Mouse (Mus musculus): ENCODE results near the gene Krtcap2. TPM values are rescaled to one million over a fixed set of nuclear protein-coding genes. Genes with fewer than 3 reads are reported as not detected.

The Krtcap2 gene
- polyA plus RNA-seq, 1 experiment from 2014 or later: 282 TPM

GRCm38 (mm10) chr3:89227307-89228179 is 18.2 kb upstream of the Krtcap2 start:
- peak overlapping the region; percentile 99 for H3K27ac ChIP-seq (replicated peaks)
- H3K4me1 ChIP-seq: peaks cover 73% of the 10 kb centered on the region
- peaks cover 46% of the 10 kb centered on the region for H3K36me3 ChIP-seq
- peak; percentile 99 for DNase-seq (ENCODE audit: low spot score)
- 2% methylated on average over 41 of the region's 41 CpGs for WGBS
- no peaks in the 10 kb centered on the region for H3K9me3 ChIP-seq (replicated peaks)
- H3K27me3 ChIP-seq (ENCODE audit: low read depth, poor library complexity, severe bottlenecking): peaks cover 33% of the 10 kb centered on the region
- peak overlapping the region; percentile 89 for H3K4me3 ChIP-seq

- H3K36me3 ChIP-seq: peaks cover 39% of the 10 kb centered on the region
- DNase-seq (ENCODE audit: low spot score): peak; percentile 91
- H3K4me3 ChIP-seq: peak overlapping the region; percentile 89
- H3K9me3 ChIP-seq (replicated peaks): no peaks in the 10 kb centered on the region
- H3K27me3 ChIP-seq (ENCODE audit: low read depth, poor library complexity, severe bottlenecking): peaks cover 33% of the 10 kb centered on the region
- peak overlapping the region; percentile 99 for H3K27ac ChIP-seq (replicated peaks)
- H3K4me1 ChIP-seq: peaks cover 67% of the 10 kb centered on the region
- WGBS: under 1% methylated on average over 20 of the region's 20 CpGs
Observed at GRCm38 (mm10) chr3:89228180-89228549, 17.6 kb upstream of the Krtcap2 start.

DNA sequence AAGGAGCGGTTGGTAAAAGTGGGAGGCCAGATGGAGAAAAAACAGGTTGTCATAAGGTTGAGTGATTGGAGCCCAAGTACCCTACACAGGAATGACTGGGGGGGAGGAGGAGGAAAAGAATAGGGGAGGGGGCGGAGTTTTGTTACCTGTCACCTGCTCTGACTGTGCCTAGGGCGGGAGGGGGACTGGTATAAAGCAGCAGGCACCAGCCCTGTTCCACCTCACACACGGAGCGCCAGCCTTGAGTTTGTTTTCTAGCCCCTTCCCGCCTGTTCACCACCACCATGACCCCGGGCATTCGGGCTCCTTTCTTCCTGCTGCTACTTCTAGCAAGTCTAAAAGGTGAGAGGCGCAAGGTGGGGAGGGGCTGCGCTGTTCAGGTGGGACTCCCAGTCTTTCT is 16.9 kb upstream of the Krtcap2 start, which contains the start of gene Muc1:
TSS of gene Muc1 (plus strand) at position 222 of the 400 bp plus-strand sequence.
- peak within 1 kb of the TSS; percentile 99 for H3K27ac ChIP-seq (replicated peaks)
- no peak for DNase-seq (ENCODE audit: low spot score)
- peaks cover 60% of the 10 kb centered on the region for H3K4me1 ChIP-seq
- peak within 1 kb of the TSS; percentile 89 for H3K4me3 ChIP-seq
- H3K9me3 ChIP-seq (replicated peaks): no peaks in the 10 kb centered on the region
- peaks cover 33% of the 10 kb centered on the region for H3K27me3 ChIP-seq (ENCODE audit: low read depth, poor library complexity, severe bottlenecking)
- 36% methylated on average over 10 of the region's 10 CpGs for WGBS
- H3K36me3 ChIP-seq: peaks cover 39% of the 10 kb centered on the region

DNA sequence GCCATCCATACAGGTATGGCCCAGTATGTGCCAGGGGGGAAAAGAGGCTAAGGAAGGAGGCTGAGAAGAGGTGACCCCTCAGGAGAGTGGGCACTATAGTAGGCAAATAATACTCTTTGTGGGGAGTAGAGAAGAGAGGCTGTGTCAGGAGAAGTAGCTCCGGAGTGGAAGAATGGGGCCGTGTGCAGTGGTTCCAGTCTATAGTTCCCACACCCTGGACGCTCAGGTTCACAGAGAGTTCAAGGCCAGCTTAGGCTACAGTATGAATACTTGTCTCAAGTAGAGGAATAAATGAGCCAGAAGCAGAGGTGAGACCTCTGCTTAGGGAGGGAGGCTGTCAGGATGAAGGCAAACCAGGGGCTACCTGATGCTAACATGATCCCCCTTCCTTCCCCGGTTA is 16.5 kb upstream of the Krtcap2 start:
- Histone ChIP-seq H3K4me1 (peaks cover 56% of the 10 kb centered on the region), H3K4me3 (peak overlapping the region; percentile 89; the same call in 1 of the 2 replicates)

GRCm38 (mm10) chr3:89230561-89230960 is 15.2 kb upstream of the Krtcap2 start:
- H3K36me3 ChIP-seq: peaks cover 38% of the 10 kb centered on the region
- peak overlapping the region; percentile 4; the same call in 1 of the 2 replicates for H3K27ac ChIP-seq (replicated peaks)
- 92% methylated on average over 2 of the region's 2 CpGs for WGBS
- H3K4me3 ChIP-seq: no peak overlapping the region
- DNase-seq (ENCODE audit: low spot score): no peak
- H3K27me3 ChIP-seq (ENCODE audit: low read depth, poor library complexity, severe bottlenecking): peaks cover 33% of the 10 kb centered on the region
- no peaks in the 10 kb centered on the region for H3K9me3 ChIP-seq (replicated peaks)
- H3K4me1 ChIP-seq: peaks cover 43% of the 10 kb centered on the region

More for the DNA sequence above, 16.5 kb upstream of the Krtcap2 start:
- peaks cover 39% of the 10 kb centered on the region for H3K36me3 ChIP-seq
- no peak for DNase-seq (ENCODE audit: low spot score)
- no peaks in the 10 kb centered on the region for H3K9me3 ChIP-seq (replicated peaks)
- 63% methylated on average over 4 of the region's 4 CpGs for WGBS
- H3K27ac ChIP-seq (replicated peaks): peak overlapping the region; percentile 99; the same call in 1 of the 2 replicates
- H3K27me3 ChIP-seq (ENCODE audit: low read depth, poor library complexity, severe bottlenecking): peaks cover 33% of the 10 kb centered on the region

DNA sequence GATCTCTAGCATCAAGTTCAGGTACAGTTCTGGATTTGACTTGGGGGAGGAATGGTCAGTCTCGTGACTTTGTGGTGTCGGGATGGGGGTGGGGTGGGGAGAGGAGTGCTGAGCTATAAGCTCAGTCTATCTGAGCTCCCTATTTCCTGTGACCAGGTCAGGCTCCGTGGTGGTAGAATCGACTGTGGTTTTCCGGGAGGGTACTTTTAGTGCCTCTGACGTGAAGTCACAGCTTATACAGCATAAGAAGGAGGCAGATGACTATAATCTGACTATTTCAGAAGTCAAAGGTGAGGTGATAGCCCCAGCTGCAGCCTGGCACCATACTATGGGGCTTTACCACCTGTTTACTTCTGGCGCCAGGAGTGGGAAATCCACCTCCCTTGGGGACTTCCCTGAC is 14.4 kb upstream of the Krtcap2 start:
- Histone ChIP-seq H3K27me3 (ENCODE audit: low read depth, poor library complexity, severe bottlenecking) (peaks cover 33% of the 10 kb centered on the region), H3K36me3 (peaks cover 40% of the 10 kb centered on the region), H3K27ac (replicated peaks) (no peak overlapping the region), H3K4me3 (no peak overlapping the region), H3K9me3 (replicated peaks) (no peaks in the 10 kb centered on the region), H3K4me1 (peaks cover 35% of the 10 kb centered on the region)
- no peak for DNase-seq (ENCODE audit: low spot score)
- 72% methylated on average over 7 of the region's 7 CpGs for WGBS

DNA sequence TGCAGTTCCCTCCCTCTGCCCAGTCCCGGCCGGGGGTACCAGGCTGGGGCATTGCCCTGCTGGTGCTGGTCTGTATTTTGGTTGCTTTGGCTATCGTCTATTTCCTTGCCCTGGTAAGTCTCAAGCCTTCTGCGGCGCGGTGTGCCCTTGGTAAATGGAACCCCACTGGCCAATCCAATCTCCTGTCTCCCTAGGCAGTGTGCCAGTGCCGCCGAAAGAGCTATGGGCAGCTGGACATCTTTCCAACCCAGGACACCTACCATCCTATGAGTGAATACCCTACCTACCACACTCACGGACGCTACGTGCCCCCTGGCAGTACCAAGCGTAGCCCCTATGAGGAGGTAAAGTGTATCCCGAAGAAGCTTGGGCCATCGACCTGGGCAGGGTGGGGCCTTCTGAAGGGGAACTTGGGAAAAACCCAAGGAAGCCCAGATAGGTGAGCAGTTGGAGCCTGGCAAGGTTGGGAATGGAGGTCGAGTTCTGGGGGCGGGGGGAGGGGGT is 13.9 kb upstream of the Krtcap2 start:
- Histone ChIP-seq H3K4me3 (no peak overlapping the region), H3K36me3 (peaks cover 44% of the 10 kb centered on the region), H3K27me3 (ENCODE audit: low read depth, poor library complexity, severe bottlenecking) (peaks cover 33% of the 10 kb centered on the region), H3K9me3 (replicated peaks) (no peaks in the 10 kb centered on the region), H3K27ac (replicated peaks) (no peak overlapping the region), H3K4me1 (peaks cover 33% of the 10 kb centered on the region)
- 78% methylated on average over 16 of the region's 16 CpGs for WGBS
- no peak for DNase-seq (ENCODE audit: low spot score)

- Histone ChIP-seq H3K27ac (replicated peaks) (no peak overlapping the region), H3K27me3 (ENCODE audit: low read depth, poor library complexity, severe bottlenecking) (peaks cover 33% of the 10 kb centered on the region), H3K4me1 (peaks cover 26% of the 10 kb centered on the region), H3K4me3 (no peak overlapping the region), H3K9me3 (replicated peaks) (no peaks in the 10 kb centered on the region), H3K36me3 (peaks cover 49% of the 10 kb centered on the region)
- no peak for DNase-seq (ENCODE audit: low spot score)
- 73% methylated on average over 6 of the region's 6 CpGs for WGBS
Observed at GRCm38 (mm10) chr3:89232614-89233013, 13.2 kb upstream of the Krtcap2 start.

DNA sequence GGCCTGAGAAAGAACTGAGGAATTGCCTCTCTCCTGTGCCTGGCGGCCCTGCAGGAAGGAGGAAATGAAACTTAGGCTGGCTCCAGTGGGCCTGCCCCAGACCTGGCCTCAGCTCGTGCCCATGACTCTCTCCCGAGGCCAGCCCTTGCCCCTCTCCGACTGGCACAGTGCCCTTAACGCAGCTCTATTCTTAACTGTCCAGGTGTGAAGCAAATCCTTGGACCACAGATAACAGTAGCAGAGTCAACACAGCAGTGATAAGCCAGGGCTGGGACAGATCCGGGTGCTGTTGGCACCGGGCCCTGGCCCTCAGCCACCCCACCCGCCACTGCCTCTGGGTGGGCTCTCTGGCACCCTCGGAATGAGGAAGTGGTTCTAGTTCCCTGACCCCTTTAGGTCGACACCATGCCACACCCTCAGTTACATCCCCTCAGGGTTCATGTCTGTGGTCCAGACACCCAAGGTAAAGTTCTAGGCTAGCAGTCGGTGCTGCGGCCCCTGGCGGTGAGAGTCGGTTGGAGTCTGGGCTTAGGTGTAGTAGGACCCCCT is 12.1 kb upstream of the Krtcap2 start:
- Histone ChIP-seq H3K27me3 (ENCODE audit: low read depth, poor library complexity, severe bottlenecking) (peaks cover 32% of the 10 kb centered on the region), H3K36me3 (peaks cover 59% of the 10 kb centered on the region), H3K4me1 (peaks cover 21% of the 10 kb centered on the region), H3K9me3 (replicated peaks) (no peaks in the 10 kb centered on the region), H3K4me3 (no peak overlapping the region), H3K27ac (replicated peaks) (0 out of 2 replicates have a peak overlapping the region, but pooled peaks have one; percentile 25)
- 87% methylated on average over 14 of the region's 14 CpGs for WGBS
- DNase-seq (ENCODE audit: low spot score): no peak

DNA sequence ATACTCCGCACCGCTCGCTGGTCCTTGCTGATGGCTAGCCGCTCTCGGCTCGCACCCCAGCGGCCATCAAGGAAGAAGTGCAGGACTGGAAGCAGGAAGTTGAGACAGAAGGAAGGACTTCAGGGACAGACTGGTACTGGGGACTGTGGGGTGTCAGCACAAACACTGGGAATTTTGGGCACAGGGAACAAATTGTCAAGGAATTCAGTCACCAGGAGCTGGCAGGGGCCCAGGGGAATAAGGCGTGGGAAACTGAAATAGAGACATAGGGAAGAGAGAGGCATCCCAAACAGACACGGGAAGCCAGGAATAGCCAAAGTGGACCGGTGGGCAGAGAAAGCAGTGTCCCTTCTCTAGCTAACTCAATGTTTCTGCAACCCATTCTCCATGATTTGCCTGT is 9.2 kb upstream of the Krtcap2 start:
- Histone ChIP-seq H3K36me3 (peaks cover 54% of the 10 kb centered on the region), H3K4me3 (no peak overlapping the region), H3K4me1 (peaks cover 14% of the 10 kb centered on the region; the same call in 1 of the 2 replicates), H3K27me3 (ENCODE audit: low read depth, poor library complexity, severe bottlenecking) (peaks cover 4% of the 10 kb centered on the region; the same call in 1 of the 2 replicates), H3K27ac (replicated peaks) (no peak overlapping the region), H3K9me3 (replicated peaks) (no peaks in the 10 kb centered on the region)
- no peak for DNase-seq (ENCODE audit: low spot score)
- 91% methylated on average over 10 of the region's 10 CpGs for WGBS

GRCm38 (mm10) chr3:89237682-89238081 is 8.1 kb upstream of the Krtcap2 start:
- H3K27ac ChIP-seq (replicated peaks): peak overlapping the region; percentile 42
- no peak for DNase-seq (ENCODE audit: low spot score)
- WGBS: 95% methylated on average over 21 of the region's 21 CpGs
- H3K4me3 ChIP-seq: no peak overlapping the region
- peaks cover 60% of the 10 kb centered on the region for H3K36me3 ChIP-seq
- H3K9me3 ChIP-seq (replicated peaks): no peaks in the 10 kb centered on the region
- no peaks in the 10 kb centered on the region; the same call in 1 of the 2 replicates for H3K27me3 ChIP-seq (ENCODE audit: low read depth, poor library complexity, severe bottlenecking)
- H3K4me1 ChIP-seq: peaks cover 7% of the 10 kb centered on the region

GRCm38 (mm10) chr3:89238494-89238893 is 7.3 kb upstream of the Krtcap2 start:
- H3K36me3 ChIP-seq: peaks cover 57% of the 10 kb centered on the region
- H3K27me3 ChIP-seq (ENCODE audit: low read depth, poor library complexity, severe bottlenecking): peaks cover 3% of the 10 kb centered on the region
- WGBS: 79% methylated on average over 12 of the region's 12 CpGs
- DNase-seq (ENCODE audit: low spot score): no peak
- H3K4me3 ChIP-seq: no peak overlapping the region
- no peaks in the 10 kb centered on the region for H3K9me3 ChIP-seq (replicated peaks)
- H3K27ac ChIP-seq (replicated peaks): no peak overlapping the region
- peaks cover 11% of the 10 kb centered on the region for H3K4me1 ChIP-seq
